Mouse (Mus musculus) liver, embryonic 13.5 days (tissue): ENCODE results near the gene Ube2n. TPM values are rescaled to one million over a fixed set of nuclear protein-coding genes. Genes with fewer than 3 reads are reported as not detected.
A peak's percentile ranks its signal among the peaks of the same experiment; 100 is the strongest.

Experiments used
- ATAC-seq: fragments of 200-750 bp; cut with Nextera tagmentation; 2 replicates; pipeline ENCODE4 v1.8.0; 2017; ENCODE audit warnings: low read depth, mild to moderate bottlenecking, moderate number of reproducible peaks, moderate library complexity
- DNase-seq: peaks from one replicate; pipeline ENCODE4 v3.0.0; 2022
- H3K27ac ChIP-seq: fragments of 300-500 bp; sonication (generic); 2 replicates; pipeline ENCODE4 v1.5.1; 2015; ENCODE audit warnings: moderate library complexity, mild to moderate bottlenecking, inconsistent platforms
- H3K27me3 ChIP-seq: fragments of 300-500 bp; sonication (generic); 2 replicates; pipeline ENCODE4 v1.6.1; 2015; ENCODE audit warnings: mild to moderate bottlenecking, inconsistent platforms
- H3K36me3 ChIP-seq: fragments of 300-500 bp; sonication (generic); 2 replicates; pipeline ENCODE4 v1.6.1; 2015; ENCODE audit warnings: mild to moderate bottlenecking, inconsistent platforms
- H3K4me1 ChIP-seq: fragments of 300-500 bp; sonication (generic); replicated peaks from 2 replicates; pipeline ENCODE4 v1.6.1; 2015; ENCODE audit warnings: inconsistent platforms
- H3K4me2 ChIP-seq: fragments of 300-500 bp; sonication (generic); 2 replicates; pipeline ENCODE4 v1.6.1; 2015; ENCODE audit warnings: inconsistent platforms, mild to moderate bottlenecking, moderate library complexity
- H3K4me3 ChIP-seq: fragments of 300-500 bp; sonication (generic); replicated peaks from 2 replicates; pipeline ENCODE4 v1.5.1; 2015; ENCODE audit warnings: mild to moderate bottlenecking, inconsistent platforms
- H3K9ac ChIP-seq: fragments of 300-500 bp; sonication (generic); 2 replicates; pipeline ENCODE4 v1.6.1; 2015; ENCODE audit warnings: mild to moderate bottlenecking, inconsistent platforms
- H3K9me3 ChIP-seq: fragments of 300-500 bp; sonication (generic); replicated peaks from 2 replicates; pipeline ENCODE4 v1.6.1; 2016; ENCODE audit warnings: inconsistent platforms
- WGBS: fragments of 180-500 bp; shearing (Covaris S2); methylation state at CpG from one replicate; pipeline ENCODE4 v1.1.7; 2015; ENCODE audit not compliant: insufficient replicate concordance; 5-methylcytosine and 5-hydroxymethylcytosine counted together
- polyA plus RNA-seq: library from polyadenylated mRNA; unstranded; fragments of >200 nt; fragmentation: Nextera tagmentation; extraction: Ambion mirVana; gene quantifications from 2 replicates; pipeline ENCODE4 v1.2.1, GENCODE M21; 2015

Gene Ube2n
- polyA plus RNA-seq, 1 experiment from 2014 or later = 183 TPM

GRCm38 (mm10) chr10:95574994-95575393 lies 60.0 kb downstream of the Ube2n start:
- H3K36me3 ChIP-seq = no peaks in the 10 kb centered on the region
- DNase-seq (no peak), ATAC-seq (peak; percentile 33; the same call in 1 of the 2 replicates)
- H3K9ac ChIP-seq = 0 out of 2 replicates have a peak overlapping the region, but pooled peaks have one; percentile 7
- H3K9me3 ChIP-seq = no peaks in the 10 kb centered on the region
- no peak overlapping the region for H3K27ac ChIP-seq
- H3K27me3 ChIP-seq = no peaks in the 10 kb centered on the region
- 30% methylated on average over 4 of the region's 4 CpGs for WGBS
- no peak overlapping the region for H3K4me3 ChIP-seq
- no peak overlapping the region for H3K4me2 ChIP-seq
- H3K4me1 ChIP-seq = peaks cover 32% of the 10 kb centered on the region

- ATAC-seq = no peak
- Histone ChIP-seq H3K27ac (no peak overlapping the region), H3K27me3 (no peaks in the 10 kb centered on the region), H3K9ac (no peak overlapping the region), H3K4me3 (no peak overlapping the region), H3K36me3 (no peaks in the 10 kb centered on the region), H3K4me1 (peaks cover 25% of the 10 kb centered on the region), H3K4me2 (no peak overlapping the region), H3K9me3 (no peaks in the 10 kb centered on the region)
- no peak for DNase-seq
- 71% methylated on average over 10 of the region's 10 CpGs for WGBS
Observed at GRCm38 (mm10) chr10:95575839-95576380, 61.0 kb downstream of the Ube2n start.

- no peaks in the 10 kb centered on the region for H3K27me3 ChIP-seq
- no peak overlapping the region for H3K27ac ChIP-seq
- no peaks in the 10 kb centered on the region for H3K9me3 ChIP-seq
- H3K36me3 ChIP-seq = no peaks in the 10 kb centered on the region
- no peak overlapping the region for H3K4me2 ChIP-seq
- DNase-seq (no peak), ATAC-seq (no peak)
- no peak overlapping the region for H3K9ac ChIP-seq
- peaks cover 22% of the 10 kb centered on the region for H3K4me1 ChIP-seq
- WGBS = 46% methylated on average over 14 of the region's 14 CpGs
- no peak overlapping the region for H3K4me3 ChIP-seq
Observed at GRCm38 (mm10) chr10:95576876-95577566, 62.1 kb downstream of the Ube2n start.

GRCm38 (mm10) chr10:95577567-95577950 lies 62.6 kb downstream of the Ube2n start:
- Histone ChIP-seq H3K4me1 (peaks cover 22% of the 10 kb centered on the region), H3K36me3 (no peaks in the 10 kb centered on the region), H3K9ac (no peak overlapping the region), H3K4me3 (no peak overlapping the region), H3K9me3 (no peaks in the 10 kb centered on the region), H3K27ac (no peak overlapping the region), H3K27me3 (no peaks in the 10 kb centered on the region), H3K4me2 (no peak overlapping the region)
- 48% methylated on average over 4 of the region's 4 CpGs for WGBS
- no peak for DNase-seq
- no peak for ATAC-seq

GRCm38 (mm10) chr10:95585554-95585953 lies 70.6 kb downstream of the Ube2n start:
- H3K4me2 ChIP-seq = no peak overlapping the region
- 78% methylated on average over 6 of the region's 6 CpGs for WGBS
- H3K9ac ChIP-seq = no peak overlapping the region
- ATAC-seq = no peak
- H3K4me1 ChIP-seq = no peaks in the 10 kb centered on the region
- no peaks in the 10 kb centered on the region for H3K27me3 ChIP-seq
- no peak overlapping the region for H3K4me3 ChIP-seq
- no peaks in the 10 kb centered on the region for H3K9me3 ChIP-seq
- no peaks in the 10 kb centered on the region for H3K36me3 ChIP-seq
- no peak for DNase-seq
- no peak overlapping the region for H3K27ac ChIP-seq

GRCm38 (mm10) chr10:95587509-95588220 lies 72.7 kb downstream of the Ube2n start:
- H3K36me3 ChIP-seq = no peaks in the 10 kb centered on the region
- H3K4me2 ChIP-seq = no peak overlapping the region
- H3K27ac ChIP-seq = no peak overlapping the region
- H3K9me3 ChIP-seq = no peaks in the 10 kb centered on the region
- no peak overlapping the region for H3K9ac ChIP-seq
- no peaks in the 10 kb centered on the region for H3K27me3 ChIP-seq
- no peak for ATAC-seq
- WGBS = 60% methylated on average over 8 of the region's 8 CpGs
- H3K4me3 ChIP-seq = no peak overlapping the region
- DNase-seq = no peak
- H3K4me1 ChIP-seq = no peaks in the 10 kb centered on the region

GRCm38 (mm10) chr10:95589196-95589595 lies 74.3 kb downstream of the Ube2n start:
- H3K4me3 ChIP-seq = no peak overlapping the region
- H3K9me3 ChIP-seq = no peaks in the 10 kb centered on the region
- no peak for DNase-seq
- H3K27ac ChIP-seq = no peak overlapping the region
- no peaks in the 10 kb centered on the region for H3K27me3 ChIP-seq
- H3K4me1 ChIP-seq = peaks cover 6% of the 10 kb centered on the region
- WGBS = 75% methylated on average over 4 of the region's 4 CpGs
- H3K4me2 ChIP-seq = no peak overlapping the region
- no peaks in the 10 kb centered on the region for H3K36me3 ChIP-seq
- H3K9ac ChIP-seq = no peak overlapping the region
- no peak for ATAC-seq

GRCm38 (mm10) chr10:95590196-95590595 lies 75.3 kb downstream of the Ube2n start:
- 55% methylated on average over 6 of the region's 6 CpGs for WGBS

GRCm38 (mm10) chr10:95591257-95591656 lies 76.3 kb downstream of the Ube2n start:
- Histone ChIP-seq H3K4me2 (no peak overlapping the region), H3K4me1 (peaks cover 16% of the 10 kb centered on the region), H3K9me3 (no peaks in the 10 kb centered on the region), H3K9ac (no peak overlapping the region), H3K27ac (no peak overlapping the region), H3K4me3 (no peak overlapping the region), H3K36me3 (no peaks in the 10 kb centered on the region), H3K27me3 (no peaks in the 10 kb centered on the region)
- WGBS = 58% methylated on average over 4 of the region's 4 CpGs
- no peak for DNase-seq
- ATAC-seq = no peak

More at GRCm38 (mm10) chr10:95590196-95590595, 75.3 kb downstream of the Ube2n start:
- Histone ChIP-seq H3K9me3 (no peaks in the 10 kb centered on the region), H3K9ac (no peak overlapping the region), H3K4me3 (no peak overlapping the region), H3K27ac (no peak overlapping the region), H3K4me2 (no peak overlapping the region), H3K36me3 (no peaks in the 10 kb centered on the region), H3K4me1 (peaks cover 9% of the 10 kb centered on the region), H3K27me3 (no peaks in the 10 kb centered on the region)
- ATAC-seq (no peak), DNase-seq (no peak)

GRCm38 (mm10) chr10:95594414-95594813 lies 79.5 kb downstream of the Ube2n start:
- Histone ChIP-seq H3K4me3 (no peak overlapping the region), H3K36me3 (no peaks in the 10 kb centered on the region), H3K9ac (no peak overlapping the region), H3K4me1 (peaks cover 26% of the 10 kb centered on the region), H3K9me3 (no peaks in the 10 kb centered on the region), H3K27me3 (no peaks in the 10 kb centered on the region), H3K27ac (no peak overlapping the region), H3K4me2 (no peak overlapping the region)
- DNase-seq = no peak
- no peak for ATAC-seq
- 49% methylated on average over 11 of the region's 11 CpGs for WGBS
